Mouse (Mus musculus): Measurements from ENCODE around the gene Hipk4. TPM values are rescaled to one million over a fixed set of nuclear protein-coding genes. Genes with fewer than 3 reads are reported as not detected.

The Hipk4 gene
- polyA plus RNA-seq, 1 experiment from 2014 or later: 0.04 TPM

DNA sequence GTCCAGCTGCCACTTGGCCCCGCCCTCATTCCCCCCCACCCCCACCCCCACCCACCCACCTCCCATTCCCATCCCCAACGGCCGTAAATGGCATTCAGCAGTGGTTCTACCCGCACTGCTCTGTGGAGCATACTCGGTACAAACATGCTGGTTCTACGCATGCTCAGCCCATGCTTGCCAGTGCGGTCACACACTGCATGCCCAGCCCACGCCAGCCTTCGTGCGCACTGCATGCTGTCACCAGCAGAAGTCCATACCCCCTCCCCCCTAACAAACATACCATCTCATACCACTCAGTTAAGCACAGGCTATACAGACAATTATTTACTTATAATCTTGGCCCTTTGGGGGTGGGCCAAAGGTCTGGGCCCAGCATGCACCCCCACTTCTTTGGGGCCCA, 8.6 kb downstream of the Hipk4 start:
- H3K27me3 ChIP-seq (ENCODE audit: insufficient read depth, low read length): no peaks in the 10 kb centered on the region
- peaks cover 14% of the 10 kb centered on the region for H3K4me1 ChIP-seq (ENCODE audit: insufficient read depth)
- TF ChIP-seq EP300 (IDR thresholded peaks at IDR 0.05; ENCODE audit: low read depth) (no peak), CTCF (IDR thresholded peaks at IDR 0.05; ENCODE audit: low read depth) (no peak)
- no peak overlapping the region for H3K4me3 ChIP-seq (ENCODE audit: low read depth, low read length)
- H3K36me3 ChIP-seq (replicated peaks; ENCODE audit: insufficient read depth, low read length): peaks cover 23% of the 10 kb centered on the region
- H3K9ac ChIP-seq (replicated peaks): no peak overlapping the region
- DNase-seq (no peak), ATAC-seq (no peak)
- H3K27ac ChIP-seq (ENCODE audit: low read depth): no peak overlapping the region
- no peak overlapping the region for H3K4me2 ChIP-seq (ENCODE audit: low read depth, low read length)
- no peaks in the 10 kb centered on the region for H3K9me3 ChIP-seq (ENCODE audit: low read length)
- WGBS (ENCODE audit: insufficient replicate concordance): 95% methylated on average over 8 of the region's 10 CpGs

- H3K27me3 ChIP-seq (ENCODE audit: insufficient read depth, low read length): no peaks in the 10 kb centered on the region
- no peak overlapping the region for H3K27ac ChIP-seq (ENCODE audit: low read depth)
- no peaks in the 10 kb centered on the region for H3K9me3 ChIP-seq (ENCODE audit: low read length)
- no peak overlapping the region for H3K4me3 ChIP-seq (ENCODE audit: low read depth, low read length)
- TF ChIP-seq EP300 (IDR thresholded peaks at IDR 0.05; ENCODE audit: low read depth) (no peak), CTCF (IDR thresholded peaks at IDR 0.05; ENCODE audit: low read depth) (no peak)
- H3K4me1 ChIP-seq (ENCODE audit: insufficient read depth): peaks cover 16% of the 10 kb centered on the region
- peaks cover 26% of the 10 kb centered on the region for H3K36me3 ChIP-seq (replicated peaks; ENCODE audit: insufficient read depth, low read length)
- no peak for ATAC-seq
- H3K4me2 ChIP-seq (ENCODE audit: low read depth, low read length): no peak overlapping the region
- 83% methylated on average over 9 of the region's 9 CpGs for WGBS (ENCODE audit: insufficient replicate concordance)
- DNase-seq: no peak
- H3K9ac ChIP-seq (replicated peaks): no peak overlapping the region
These were observed 9.5 kb downstream of the Hipk4 start for GRCm38 (mm10) chr7:27532480-27533050.

- ATAC-seq (peak; percentile 76), DNase-seq (peak; percentile 66)
- WGBS (ENCODE audit: insufficient replicate concordance): 57% methylated on average over 2 of the region's 2 CpGs
- Histone ChIP-seq H3K9me3 (ENCODE audit: low read length) (no peaks in the 10 kb centered on the region), H3K4me2 (ENCODE audit: low read depth, low read length) (peak overlapping the region; percentile 70), H3K36me3 (replicated peaks; ENCODE audit: insufficient read depth, low read length) (peaks cover 39% of the 10 kb centered on the region), H3K9ac (replicated peaks) (peak overlapping the region; percentile 51), H3K27ac (ENCODE audit: low read depth) (peak overlapping the region; percentile 39; the same call in 1 of the 2 replicates), H3K4me3 (ENCODE audit: low read depth, low read length) (no peak overlapping the region), H3K4me1 (ENCODE audit: insufficient read depth) (peaks cover 36% of the 10 kb centered on the region), H3K27me3 (ENCODE audit: insufficient read depth, low read length) (no peaks in the 10 kb centered on the region)
- TF ChIP-seq CTCF (IDR thresholded peaks at IDR 0.05; ENCODE audit: low read depth) (no peak), EP300 (IDR thresholded peaks at IDR 0.05; ENCODE audit: low read depth) (peak; percentile 86)
These were observed 12.3 kb downstream of the Hipk4 start for GRCm38 (mm10) chr7:27535386-27535785.

DNA sequence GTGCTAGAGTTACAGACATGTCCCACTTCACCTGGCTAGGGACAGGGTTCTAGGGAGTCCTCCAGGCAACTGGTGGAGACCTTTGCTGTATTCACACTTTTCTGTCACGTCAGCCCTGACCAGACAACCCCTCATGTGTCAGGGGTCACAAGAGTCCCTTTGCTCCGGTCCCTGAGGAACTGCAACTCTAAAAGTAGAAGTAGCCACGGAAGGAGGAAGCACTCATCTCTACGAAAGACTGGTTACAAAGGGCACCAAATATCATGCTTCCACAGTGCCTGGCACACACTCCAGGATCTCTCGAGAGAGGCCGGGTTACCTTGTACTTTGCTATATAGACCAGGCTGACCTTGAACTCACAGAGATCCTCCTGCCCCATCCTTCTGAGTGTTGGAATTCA, 13.6 kb downstream of the Hipk4 start:
- WGBS (ENCODE audit: insufficient replicate concordance): 63% methylated on average over 6 of the region's 6 CpGs
- peaks cover 40% of the 10 kb centered on the region for H3K36me3 ChIP-seq (replicated peaks; ENCODE audit: insufficient read depth, low read length)
- H3K9ac ChIP-seq (replicated peaks): no peak overlapping the region

DNA sequence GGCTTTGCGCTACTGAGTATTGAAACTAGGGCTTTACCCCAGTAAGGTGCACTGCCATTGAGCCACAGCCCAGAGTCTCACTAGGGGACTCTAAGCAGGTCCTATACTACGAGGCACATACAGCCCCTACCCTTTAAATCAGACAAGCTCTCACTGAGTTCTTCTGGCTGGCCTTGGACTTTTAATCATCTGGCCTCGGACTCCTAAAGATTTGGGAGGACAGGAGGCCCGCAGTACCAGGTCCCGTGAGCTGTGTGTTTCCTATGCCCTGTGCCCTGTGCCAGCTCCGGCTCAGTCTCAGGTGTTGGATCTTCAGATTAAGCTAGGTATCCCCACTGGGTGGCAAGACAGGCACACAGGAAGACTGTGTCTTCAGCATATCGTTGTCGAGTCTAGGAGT, 14.9 kb downstream of the Hipk4 start:
- H3K9ac ChIP-seq (replicated peaks): no peak overlapping the region
- H3K4me2 ChIP-seq (ENCODE audit: low read depth, low read length): no peak overlapping the region
- WGBS (ENCODE audit: insufficient replicate concordance): 82% methylated on average over 8 of the region's 8 CpGs

More for the DNA sequence above, 13.6 kb downstream of the Hipk4 start:
- H3K4me3 ChIP-seq (ENCODE audit: low read depth, low read length): no peak overlapping the region
- TF ChIP-seq CTCF (IDR thresholded peaks at IDR 0.05; ENCODE audit: low read depth) (no peak), EP300 (IDR thresholded peaks at IDR 0.05; ENCODE audit: low read depth) (no peak)
- peaks cover 46% of the 10 kb centered on the region for H3K4me1 ChIP-seq (ENCODE audit: insufficient read depth)
- H3K27ac ChIP-seq (ENCODE audit: low read depth): peak overlapping the region; percentile 39; the same call in 1 of the 2 replicates
- no peak overlapping the region for H3K4me2 ChIP-seq (ENCODE audit: low read depth, low read length)
- no peak for ATAC-seq
- no peaks in the 10 kb centered on the region for H3K27me3 ChIP-seq (ENCODE audit: insufficient read depth, low read length)
- DNase-seq: no peak
- no peaks in the 10 kb centered on the region for H3K9me3 ChIP-seq (ENCODE audit: low read length)

GRCm38 (mm10) chr7:27538797-27539196, 15.7 kb downstream of the Hipk4 start:
- no peak for DNase-seq
- Histone ChIP-seq H3K27me3 (ENCODE audit: insufficient read depth, low read length) (no peaks in the 10 kb centered on the region), H3K36me3 (replicated peaks; ENCODE audit: insufficient read depth, low read length) (peaks cover 28% of the 10 kb centered on the region), H3K4me1 (ENCODE audit: insufficient read depth) (peaks cover 58% of the 10 kb centered on the region), H3K9me3 (ENCODE audit: low read length) (no peaks in the 10 kb centered on the region), H3K9ac (replicated peaks) (no peak overlapping the region), H3K4me3 (ENCODE audit: low read depth, low read length) (no peak overlapping the region), H3K27ac (ENCODE audit: low read depth) (no peak overlapping the region), H3K4me2 (ENCODE audit: low read depth, low read length) (peak overlapping the region; percentile 22; the same call in 1 of the 2 replicates)
- no peak for ATAC-seq
- 58% methylated on average over 2 of the region's 2 CpGs for WGBS (ENCODE audit: insufficient replicate concordance)
- TF ChIP-seq EP300 (IDR thresholded peaks at IDR 0.05; ENCODE audit: low read depth): no peak
- TF ChIP-seq CTCF (IDR thresholded peaks at IDR 0.05; ENCODE audit: low read depth): no peak

More for the DNA sequence above, 14.9 kb downstream of the Hipk4 start:
- no peaks in the 10 kb centered on the region for H3K9me3 ChIP-seq (ENCODE audit: low read length)
- TF ChIP-seq CTCF (IDR thresholded peaks at IDR 0.05; ENCODE audit: low read depth) (no peak), EP300 (IDR thresholded peaks at IDR 0.05; ENCODE audit: low read depth) (no peak)
- peaks cover 56% of the 10 kb centered on the region for H3K4me1 ChIP-seq (ENCODE audit: insufficient read depth)
- DNase-seq (no peak), ATAC-seq (no peak)
- H3K36me3 ChIP-seq (replicated peaks; ENCODE audit: insufficient read depth, low read length): peaks cover 33% of the 10 kb centered on the region
- no peak overlapping the region for H3K4me3 ChIP-seq (ENCODE audit: low read depth, low read length)
- no peak overlapping the region for H3K27ac ChIP-seq (ENCODE audit: low read depth)
- H3K27me3 ChIP-seq (ENCODE audit: insufficient read depth, low read length): no peaks in the 10 kb centered on the region
